Mouse (Mus musculus) lung, embryonic 16.5 days (tissue): ENCODE data around the gene Cfc1. TPM values are rescaled to one million over a fixed set of nuclear protein-coding genes. Genes with fewer than 3 reads are reported as not detected.
A peak's percentile ranks its signal among the peaks of the same experiment; 100 is the strongest.

Experiments
- ATAC-seq: fragments of 200-750 bp; cut with Nextera tagmentation; 2 replicates; pipeline ENCODE4 v1.8.0; 2017; ENCODE audit warnings: low read depth, mild to moderate bottlenecking, moderate library complexity
- H3K27ac ChIP-seq: fragments of 300-500 bp; sonication (generic); 2 replicates; pipeline ENCODE4 v1.5.1; 2014; ENCODE audit warnings: mild to moderate bottlenecking, control low read depth, low read length
- H3K27me3 ChIP-seq: fragments of 300-500 bp; sonication (generic); 2 replicates; pipeline ENCODE4 v1.6.1; 2014; ENCODE audit warnings: low read depth, low read length, mixed read lengths; ENCODE audit not compliant: control insufficient read depth, insufficient read depth
- H3K36me3 ChIP-seq: fragments of 300-500 bp; sonication (generic); 2 replicates; pipeline ENCODE4 v1.6.1; 2014; ENCODE audit warnings: low read length; ENCODE audit not compliant: control insufficient read depth, insufficient read depth
- H3K4me1 ChIP-seq: fragments of 300-500 bp; sonication (generic); replicated peaks from 2 replicates; pipeline ENCODE4 v1.6.1; 2014; ENCODE audit warnings: low read length, mixed read lengths; ENCODE audit not compliant: control insufficient read depth, insufficient read depth
- H3K4me2 ChIP-seq: fragments of 300-500 bp; sonication (generic); 2 replicates; pipeline ENCODE4 v1.6.1; 2014; ENCODE audit warnings: low read depth, low read length, control low read depth
- H3K4me3 ChIP-seq: fragments of 300-500 bp; sonication (generic); 2 replicates; pipeline ENCODE4 v1.5.1; 2014; ENCODE audit warnings: mild to moderate bottlenecking, low read length, control low read depth
- H3K9ac ChIP-seq: fragments of 300-500 bp; sonication (generic); 2 replicates; pipeline ENCODE4 v1.6.1; 2014; ENCODE audit warnings: low read length, control low read depth
- H3K9me3 ChIP-seq: fragments of 300-500 bp; sonication (generic); 2 replicates; pipeline ENCODE4 v1.6.1; 2016; ENCODE audit warnings: low read length; ENCODE audit not compliant: control insufficient read depth
- WGBS: fragments of 180-500 bp; shearing (Covaris S2); extraction: QIAGEN DNeasy Blood & Tissue Kit; methylation state at CpG from one replicate; pipeline ENCODE4 v1.1.7; 2014; 5-methylcytosine and 5-hydroxymethylcytosine counted together
- polyA plus RNA-seq: library from polyadenylated mRNA; unstranded; fragments of >200 nt; fragmentation: Nextera tagmentation; extraction: Ambion mirVana; gene quantifications from 2 replicates; pipeline ENCODE4 v1.2.1, GENCODE M21; 2015

Cfc1 gene
- polyA plus RNA-seq, 1 experiment from 2014 or later, result not detected

- no peaks in the 10 kb centered on the region for H3K4me1 ChIP-seq
- no peak overlapping the region for H3K27ac ChIP-seq
- no peaks in the 10 kb centered on the region for H3K36me3 ChIP-seq
- no peak for ATAC-seq
- no peak overlapping the region for H3K9ac ChIP-seq
- no peak overlapping the region for H3K4me2 ChIP-seq
- no peaks in the 10 kb centered on the region for H3K9me3 ChIP-seq
- H3K4me3 ChIP-seq, result no peak overlapping the region
- H3K27me3 ChIP-seq, result no peaks in the 10 kb centered on the region
- 72% methylated on average over 6 of the region's 6 CpGs for WGBS
Measured at GRCm38 (mm10) chr1:34571431-34571830, 36.0 kb downstream of the Cfc1 start.

DNA sequence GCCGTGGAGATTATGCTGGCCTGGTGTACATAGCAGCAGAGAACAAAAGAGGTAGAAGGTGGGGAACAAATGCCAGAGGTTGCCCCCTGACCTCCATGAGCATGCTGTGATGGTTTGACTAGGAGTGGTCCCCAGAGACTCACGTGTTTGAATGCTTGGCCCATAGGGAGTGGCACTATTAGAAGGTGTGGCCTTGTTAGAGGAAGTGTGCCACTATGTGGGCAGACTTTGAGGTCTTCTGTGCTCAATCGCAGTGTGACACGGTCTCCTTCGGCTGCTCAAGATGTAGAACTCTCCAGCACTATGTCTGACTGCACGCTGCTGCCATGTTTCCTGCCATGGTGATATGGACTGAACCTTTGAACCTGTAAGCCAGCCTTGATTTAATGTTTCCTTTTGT is 37.8 kb downstream of the Cfc1 start:
- Histone ChIP-seq H3K27me3 (peaks cover 3% of the 10 kb centered on the region; the same call in 1 of the 2 replicates), H3K9ac (no peak overlapping the region), H3K4me2 (no peak overlapping the region), H3K4me1 (no peaks in the 10 kb centered on the region), H3K36me3 (no peaks in the 10 kb centered on the region), H3K4me3 (no peak overlapping the region), H3K9me3 (no peaks in the 10 kb centered on the region), H3K27ac (no peak overlapping the region)
- WGBS, result 79% methylated on average over 6 of the region's 6 CpGs
- no peak for ATAC-seq

DNA sequence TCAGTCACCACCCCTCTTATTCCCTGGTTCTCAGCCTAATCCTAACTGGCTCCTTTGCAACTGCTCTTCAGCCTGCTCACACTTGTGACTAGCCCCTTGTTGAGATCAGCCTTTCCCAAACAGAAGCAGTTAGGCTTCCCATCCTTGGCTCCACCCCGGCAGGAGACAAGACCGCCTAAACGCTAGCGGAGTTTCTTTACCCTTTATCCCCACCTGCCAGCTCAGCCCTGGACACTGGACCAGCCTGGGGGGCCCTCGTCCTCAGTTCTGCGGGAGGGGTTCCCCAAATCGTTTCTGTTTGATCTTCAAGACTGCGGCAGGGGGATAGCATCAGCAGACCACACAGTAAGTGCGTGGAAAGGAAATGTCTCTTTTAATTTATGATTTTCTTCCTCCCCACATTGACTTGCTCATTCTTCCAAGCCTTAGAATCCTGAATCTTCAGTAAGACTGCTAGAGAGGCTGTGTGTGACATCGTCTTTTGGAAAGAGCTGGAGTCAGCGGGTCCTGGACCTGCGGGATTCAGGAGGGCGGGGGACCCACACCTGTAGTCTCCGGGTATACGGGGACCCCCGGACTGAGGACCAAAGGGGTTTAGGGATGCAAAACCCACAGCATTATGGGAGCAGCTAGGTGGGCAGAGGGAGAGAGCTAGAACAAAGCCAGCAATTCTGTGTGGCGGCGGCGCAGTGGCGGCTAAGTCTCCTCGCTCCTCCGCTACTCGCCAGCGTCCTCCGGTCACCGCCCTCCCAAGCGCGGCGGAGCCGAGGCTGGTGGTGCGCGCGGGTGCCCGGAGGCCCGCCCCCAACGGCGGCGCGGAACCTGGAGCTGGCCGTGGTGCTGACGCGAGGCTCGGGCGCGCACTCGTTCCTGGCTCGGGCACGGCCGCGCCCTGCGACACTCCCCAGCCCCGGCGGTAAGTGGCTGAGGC is 43.7 kb downstream of the Cfc1 start, which contains the start of gene Amer3:
Gene Amer3 (plus strand): TSS at position 807 of the 931 bp plus-strand sequence.
- H3K4me3 ChIP-seq, result peak within 1 kb of the TSS; percentile 38
- no peaks in the 10 kb centered on the region for H3K9me3 ChIP-seq
- no peak within 1 kb of the TSS for H3K9ac ChIP-seq
- H3K27me3 ChIP-seq, result peaks cover 17% of the 10 kb centered on the region
- under 1% methylated on average over 50 of the region's 53 CpGs for WGBS
- no peak within 1 kb of the TSS for H3K27ac ChIP-seq
- peak; percentile 92 for ATAC-seq
- peaks cover 3% of the 10 kb centered on the region for H3K4me1 ChIP-seq
- peak within 1 kb of the TSS; percentile 62 for H3K4me2 ChIP-seq
- H3K36me3 ChIP-seq, result no peaks in the 10 kb centered on the region

GRCm38 (mm10) chr1:34579782-34580356 is 44.4 kb downstream of the Cfc1 start:
- ATAC-seq, result no peak; the same call in 1 of the 2 replicates
- no peak overlapping the region for H3K27ac ChIP-seq
- H3K36me3 ChIP-seq, result no peaks in the 10 kb centered on the region
- H3K9ac ChIP-seq, result no peak overlapping the region
- peaks cover 3% of the 10 kb centered on the region for H3K4me1 ChIP-seq
- peak overlapping the region; percentile 62 for H3K4me2 ChIP-seq
- H3K9me3 ChIP-seq, result no peaks in the 10 kb centered on the region
- 2% methylated on average over 18 of the region's 18 CpGs for WGBS
- H3K27me3 ChIP-seq, result peaks cover 17% of the 10 kb centered on the region
- H3K4me3 ChIP-seq, result peak overlapping the region; percentile 10; the same call in 1 of the 2 replicates

DNA sequence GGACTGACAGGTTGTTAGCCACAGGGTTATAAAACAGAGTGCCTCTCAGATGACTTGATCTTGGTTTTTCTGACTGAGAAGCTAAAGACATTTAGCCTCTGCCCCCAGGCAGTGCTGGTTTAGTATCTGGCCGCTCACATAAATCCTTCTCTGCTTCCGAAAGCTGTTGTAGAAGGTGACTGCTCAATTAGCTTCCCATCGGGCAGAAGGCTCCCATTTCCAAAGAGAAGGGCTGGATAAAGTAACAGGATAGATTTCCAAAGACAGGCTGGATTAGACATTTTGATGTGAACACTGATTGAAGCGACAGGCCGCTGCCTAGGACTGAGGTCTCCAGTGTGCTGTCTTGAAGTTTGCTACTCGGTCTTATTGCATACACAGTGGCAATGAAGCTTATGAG is 46.8 kb downstream of the Cfc1 start:
- ATAC-seq, result no peak
- Histone ChIP-seq H3K27me3 (peaks cover 14% of the 10 kb centered on the region), H3K36me3 (no peaks in the 10 kb centered on the region), H3K4me1 (peaks cover 3% of the 10 kb centered on the region), H3K27ac (no peak overlapping the region), H3K9ac (no peak overlapping the region), H3K4me3 (no peak overlapping the region), H3K9me3 (no peaks in the 10 kb centered on the region), H3K4me2 (no peak overlapping the region)
- WGBS, result 75% methylated on average over 6 of the region's 6 CpGs

- H3K27me3 ChIP-seq, result peaks cover 12% of the 10 kb centered on the region
- 25% methylated on average over 4 of the region's 4 CpGs for WGBS
- no peak for ATAC-seq
Measured at GRCm38 (mm10) chr1:34583821-34584263, 48.4 kb downstream of the Cfc1 start.

DNA sequence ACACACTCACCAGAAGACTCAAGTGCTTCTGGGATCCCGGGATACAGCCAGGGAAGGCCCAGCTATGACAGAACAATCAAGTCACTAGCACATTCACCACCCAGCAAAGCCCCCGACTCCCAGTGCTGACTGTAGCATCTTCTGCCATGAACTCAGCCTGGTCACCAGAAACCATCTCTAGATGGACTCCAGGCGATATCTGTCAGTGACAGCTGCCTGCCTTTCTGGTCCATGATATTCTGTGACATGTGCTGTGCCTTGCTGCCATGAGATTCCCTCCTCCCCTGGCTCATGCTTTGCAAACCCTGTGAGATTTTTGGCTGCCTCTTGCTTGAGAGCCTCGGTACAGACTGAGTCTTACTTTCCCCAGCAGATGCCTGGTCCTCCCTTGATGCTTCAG is 49.3 kb downstream of the Cfc1 start:
- WGBS, result 69% methylated on average over 4 of the region's 4 CpGs
- no peak overlapping the region for H3K9ac ChIP-seq
- ATAC-seq, result no peak

More at GRCm38 (mm10) chr1:34583821-34584263, 48.4 kb downstream of the Cfc1 start:
- Histone ChIP-seq H3K36me3 (no peaks in the 10 kb centered on the region), H3K9ac (no peak overlapping the region), H3K9me3 (no peaks in the 10 kb centered on the region), H3K27ac (no peak overlapping the region), H3K4me2 (no peak overlapping the region), H3K4me3 (no peak overlapping the region), H3K4me1 (peaks cover 3% of the 10 kb centered on the region)

GRCm38 (mm10) chr1:34587298-34588096 is 52.0 kb downstream of the Cfc1 start:
- no peak overlapping the region for H3K4me3 ChIP-seq
- H3K9me3 ChIP-seq, result no peaks in the 10 kb centered on the region
- no peak overlapping the region for H3K9ac ChIP-seq
- H3K27me3 ChIP-seq, result no peaks in the 10 kb centered on the region
- WGBS, result 74% methylated on average over 22 of the region's 22 CpGs
- ATAC-seq, result no peak
- no peaks in the 10 kb centered on the region for H3K36me3 ChIP-seq
- no peaks in the 10 kb centered on the region for H3K4me1 ChIP-seq
- no peak overlapping the region for H3K27ac ChIP-seq
- no peak overlapping the region for H3K4me2 ChIP-seq

More for the DNA sequence above, 49.3 kb downstream of the Cfc1 start:
- H3K27ac ChIP-seq, result no peak overlapping the region
- H3K36me3 ChIP-seq, result no peaks in the 10 kb centered on the region
- peaks cover under 1% of the 10 kb centered on the region for H3K4me1 ChIP-seq
- no peak overlapping the region for H3K4me2 ChIP-seq
- H3K4me3 ChIP-seq, result no peak overlapping the region
- peaks cover 5% of the 10 kb centered on the region for H3K27me3 ChIP-seq
- no peaks in the 10 kb centered on the region for H3K9me3 ChIP-seq
